Mouse (Mus musculus) hindbrain, embryonic 11.5 days (tissue): ENCODE measurements around the gene Comtd1. TPM values are rescaled to one million over a fixed set of nuclear protein-coding genes. Genes with fewer than 3 reads are reported as not detected.

Experiments
- ATAC-seq: fragments of 200-750 bp; cut with Nextera tagmentation; 2 replicates; pipeline ENCODE4 v1.8.0; 2017; ENCODE audit warnings: mild to moderate bottlenecking, moderate TSS enrichment, moderate library complexity; ENCODE audit not compliant: low FRiP score
- DNase-seq: peaks from one replicate; pipeline ENCODE4 v3.0.0-alpha.2; 2015; ENCODE audit warnings: low spot score
- H3K27ac ChIP-seq: fragments of 300-500 bp; sonication (generic); 2 replicates; pipeline ENCODE4 v1.5.1; 2014; ENCODE audit warnings: mild to moderate bottlenecking, low read depth, low read length
- H3K27me3 ChIP-seq: fragments of 300-500 bp; sonication (generic); 2 replicates; pipeline ENCODE4 v1.6.1; 2014; ENCODE audit warnings: mild to moderate bottlenecking, low read length, moderate library complexity, mixed read lengths; ENCODE audit not compliant: control insufficient read depth, insufficient read depth
- H3K36me3 ChIP-seq: fragments of 300-500 bp; sonication (generic); 2 replicates; pipeline ENCODE4 v1.6.1; 2014; ENCODE audit warnings: mild to moderate bottlenecking, low read length, moderate library complexity, mixed read lengths; ENCODE audit not compliant: control insufficient read depth, insufficient read depth
- H3K4me1 ChIP-seq: fragments of 300-500 bp; sonication (generic); replicated peaks from 2 replicates; pipeline ENCODE4 v1.6.1; 2014; ENCODE audit warnings: low read length, mixed read lengths; ENCODE audit not compliant: control insufficient read depth, insufficient read depth
- H3K4me2 ChIP-seq: fragments of 300-500 bp; sonication (generic); replicated peaks from 2 replicates; pipeline ENCODE4 v1.6.1; 2014; ENCODE audit warnings: mild to moderate bottlenecking, low read depth, low read length
- H3K4me3 ChIP-seq: fragments of 300-500 bp; sonication (generic); 2 replicates; pipeline ENCODE4 v1.5.1; 2014; ENCODE audit warnings: low read depth, low read length
- H3K9ac ChIP-seq: fragments of 300-500 bp; sonication (generic); 2 replicates; pipeline ENCODE4 v1.6.1; 2014; ENCODE audit warnings: low read depth, low read length
- H3K9me3 ChIP-seq: fragments of 300-500 bp; sonication (generic); 2 replicates; pipeline ENCODE4 v1.6.1; 2016; ENCODE audit warnings: low read length; ENCODE audit not compliant: control insufficient read depth
- WGBS: fragments of 180-500 bp; shearing (Covaris S2); extraction: QIAGEN DNeasy Blood & Tissue Kit; methylation state at CpG from one replicate; pipeline ENCODE4 v1.1.7; 2014; 5-methylcytosine and 5-hydroxymethylcytosine counted together
- polyA plus RNA-seq: library from polyadenylated mRNA; unstranded; fragments of >200 nt; fragmentation: Nextera tagmentation; extraction: Ambion mirVana; gene quantifications from 2 replicates; pipeline ENCODE4 v1.2.1, GENCODE M21; 2014

The Comtd1 gene
- polyA plus RNA-seq, 1 experiment from 2014 or later, result 16.8 TPM

DNA sequence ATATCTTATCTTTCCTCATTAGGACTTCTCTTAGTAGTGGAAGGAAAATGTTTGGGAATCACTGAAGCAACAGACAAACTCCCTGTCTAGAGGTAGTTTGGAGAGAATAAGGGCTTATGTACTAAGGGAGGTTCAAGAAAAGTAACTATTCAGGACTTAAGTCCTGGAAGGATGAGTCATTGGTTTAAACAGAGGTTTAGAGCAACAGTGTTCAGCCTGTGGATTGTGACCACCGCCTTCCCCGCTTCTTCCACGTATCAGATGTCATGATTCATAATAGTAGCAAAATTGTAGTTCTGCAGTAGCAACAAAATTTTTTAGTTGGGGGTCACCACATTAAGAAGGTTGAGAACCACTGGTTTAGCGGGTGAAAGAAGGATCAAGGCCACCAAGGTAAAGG is 48.1 kb downstream of the Comtd1 start:
- Histone ChIP-seq H3K9me3 (no peaks in the 10 kb centered on the region), H3K27me3 (no peaks in the 10 kb centered on the region), H3K4me3 (no peak overlapping the region), H3K4me2 (no peak overlapping the region), H3K4me1 (no peaks in the 10 kb centered on the region), H3K36me3 (no peaks in the 10 kb centered on the region), H3K27ac (no peak overlapping the region), H3K9ac (no peak overlapping the region)
- ATAC-seq (no peak), DNase-seq (no peak)
- 94% methylated on average over 4 of the region's 4 CpGs for WGBS

Other genes with a start within 250 kb of the Comtd1 start
- gene Dupd1, start 134.4 kb downstream of the Comtd1 start, polyA plus RNA-seq, result 0.13 TPM in 1 of 2 replicates, not detected in the other
- gene Samd8, start 98.4 kb downstream of the Comtd1 start, polyA plus RNA-seq, result 15.6 and 19.9 TPM in 2 replicates
- not detected in 2 replicates for gene Dusp13, start 97.8 kb downstream of the Comtd1 start, polyA plus RNA-seq
- 312 and 318 TPM in 2 replicates for gene Vdac2, start 23.7 kb downstream of the Comtd1 start, polyA plus RNA-seq
- gene Zfp503, start 140.6 kb upstream of the Comtd1 start, polyA plus RNA-seq, result 11.8 and 15.4 TPM in 2 replicates
- gene Lrmda, start 170.7 kb upstream of the Comtd1 start, polyA plus RNA-seq, result 0.20 and 0.91 TPM in 2 replicates